Mouse (Mus musculus) midbrain, embryonic 12.5 days (tissue): Measurements from ENCODE around the gene Snx29. TPM values are rescaled to one million over a fixed set of nuclear protein-coding genes. Genes with fewer than 3 reads are reported as not detected.
"Not testable (repeated sequence)": the region's sequence is repeated elsewhere in the genome, so short reads cannot be mapped to it uniquely, and the experiment has no call there.

Experiments
- ATAC-seq: fragments of 200-750 bp; cut with Nextera tagmentation; 2 replicates; pipeline ENCODE4 v1.8.0; 2017; ENCODE audit warnings: low read depth, moderate TSS enrichment, moderate library complexity; ENCODE audit not compliant: low FRiP score
- H3K27ac ChIP-seq: fragments of 300-500 bp; sonication (generic); replicated peaks from 2 replicates; pipeline ENCODE4 v1.5.1; 2016; ENCODE audit warnings: mild to moderate bottlenecking
- H3K27me3 ChIP-seq: fragments of 300-500 bp; sonication (generic); 2 replicates; pipeline ENCODE4 v1.6.1; 2016; ENCODE audit warnings: mild to moderate bottlenecking
- H3K36me3 ChIP-seq: fragments of 300-500 bp; sonication (generic); 2 replicates; pipeline ENCODE4 v1.6.1; 2016
- H3K4me1 ChIP-seq: fragments of 300-500 bp; sonication (generic); 2 replicates; pipeline ENCODE4 v1.6.1; 2016
- H3K4me2 ChIP-seq: fragments of 300-500 bp; sonication (generic); replicated peaks from 2 replicates; pipeline ENCODE4 v1.6.1; 2016; ENCODE audit warnings: mild to moderate bottlenecking, moderate library complexity
- H3K4me3 ChIP-seq: fragments of 300-500 bp; sonication (generic); 2 replicates; pipeline ENCODE4 v1.5.1; 2016; ENCODE audit warnings: mild to moderate bottlenecking
- H3K9ac ChIP-seq: fragments of 300-500 bp; sonication (generic); replicated peaks from 2 replicates; pipeline ENCODE4 v1.6.1; 2016; ENCODE audit warnings: mild to moderate bottlenecking, moderate library complexity
- H3K9me3 ChIP-seq: fragments of 300-500 bp; sonication (generic); 2 replicates; pipeline ENCODE4 v1.6.1; 2016; ENCODE audit warnings: mild to moderate bottlenecking
- WGBS: fragments of 180-500 bp; shearing (Covaris S2); methylation state at CpG from one replicate; pipeline ENCODE4 v1.1.7; 2016; 5-methylcytosine and 5-hydroxymethylcytosine counted together
- polyA plus RNA-seq: library from polyadenylated mRNA; unstranded; fragments of >200 nt; fragmentation: Nextera tagmentation; extraction: Ambion mirVana; gene quantifications from 2 replicates; pipeline ENCODE4 v1.2.1, GENCODE M21; 2016

Gene Snx29
- polyA plus RNA-seq, 1 experiment from 2014 or later, result 19.6 TPM

DNA sequence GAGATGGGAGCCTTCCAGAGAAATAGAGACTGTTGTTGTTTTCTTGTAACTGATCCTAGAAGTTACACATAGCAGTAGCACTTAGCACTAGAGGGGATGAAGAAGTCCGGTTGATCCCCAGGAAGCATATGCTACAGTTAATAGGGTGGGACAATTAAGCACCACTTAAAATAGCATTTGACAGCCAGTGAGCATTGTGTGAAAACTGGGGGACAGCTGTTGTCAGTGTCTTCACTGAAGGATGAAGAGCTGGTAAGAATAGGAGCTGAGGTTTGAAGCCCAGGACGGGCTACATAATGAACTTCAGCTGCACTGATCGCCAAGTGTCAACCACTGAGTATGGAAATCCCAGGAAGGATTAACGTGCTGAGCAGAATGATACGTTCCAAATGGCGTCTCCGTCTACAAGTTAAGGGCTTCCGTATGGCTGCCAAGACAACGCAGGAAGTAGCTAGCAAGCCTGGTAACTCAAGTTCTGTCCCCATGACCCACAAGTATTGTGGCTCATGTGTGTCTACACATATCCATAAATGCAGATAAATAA lies 184.6 kb downstream of the Snx29 start:
- Histone ChIP-seq H3K9ac (no peak overlapping the region), H3K4me1 (no peaks in the 10 kb centered on the region), H3K4me3 (no peak overlapping the region), H3K27me3 (no peaks in the 10 kb centered on the region), H3K9me3 (no peaks in the 10 kb centered on the region), H3K4me2 (no peak overlapping the region), H3K36me3 (no peaks in the 10 kb centered on the region), H3K27ac (no peak overlapping the region)
- ATAC-seq, result no peak
- 74% methylated on average over 9 of the region's 9 CpGs for WGBS

- H3K9me3 ChIP-seq, result no peaks in the 10 kb centered on the region
- H3K4me1 ChIP-seq, result no peaks in the 10 kb centered on the region
- H3K36me3 ChIP-seq, result no peaks in the 10 kb centered on the region
- H3K9ac ChIP-seq, result no peak overlapping the region
- no peaks in the 10 kb centered on the region for H3K27me3 ChIP-seq
- 91% methylated on average over 7 of the region's 7 CpGs for WGBS
- no peak overlapping the region for H3K27ac ChIP-seq
- ATAC-seq, result no peak
- no peak overlapping the region for H3K4me3 ChIP-seq
- H3K4me2 ChIP-seq, result no peak overlapping the region
Observed at GRCm38 (mm10) chr16:11508341-11508740, 185.6 kb downstream of the Snx29 start.

DNA sequence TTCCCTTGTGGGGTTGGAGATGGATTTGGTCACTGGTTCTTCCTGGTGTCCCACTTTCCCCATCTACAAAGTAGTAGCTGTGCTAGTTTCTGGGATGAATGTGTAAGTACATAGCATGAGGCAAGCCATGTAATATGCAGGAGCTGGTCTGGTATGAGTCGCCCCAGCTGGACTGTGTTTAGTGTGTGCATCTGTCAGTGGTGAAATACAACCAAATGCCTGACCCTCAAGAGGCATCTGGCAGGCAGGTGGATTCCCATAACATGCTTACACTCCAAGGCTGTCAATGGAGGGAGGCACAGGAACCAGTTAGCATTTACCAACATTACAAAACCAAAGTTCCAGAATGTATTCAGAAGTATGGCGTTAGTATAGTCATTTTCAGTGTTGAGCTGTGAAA lies 187.7 kb downstream of the Snx29 start:
- H3K27ac ChIP-seq, result no peak overlapping the region
- no peaks in the 10 kb centered on the region for H3K4me1 ChIP-seq
- no peaks in the 10 kb centered on the region for H3K27me3 ChIP-seq
- no peaks in the 10 kb centered on the region for H3K36me3 ChIP-seq
- H3K9me3 ChIP-seq, result no peaks in the 10 kb centered on the region
- H3K4me3 ChIP-seq, result no peak overlapping the region
- ATAC-seq, result no peak
- no peak overlapping the region for H3K9ac ChIP-seq
- H3K4me2 ChIP-seq, result no peak overlapping the region
- WGBS, result 90% methylated on average over 2 of the region's 2 CpGs

GRCm38 (mm10) chr16:11510854-11511253 lies 188.1 kb downstream of the Snx29 start:
- Histone ChIP-seq H3K4me3 (no peak overlapping the region), H3K4me2 (no peak overlapping the region), H3K36me3 (no peaks in the 10 kb centered on the region), H3K4me1 (no peaks in the 10 kb centered on the region), H3K27ac (no peak overlapping the region), H3K9me3 (no peaks in the 10 kb centered on the region), H3K9ac (no peak overlapping the region), H3K27me3 (no peaks in the 10 kb centered on the region)
- ATAC-seq, result no peak
- WGBS, result 71% methylated on average over 3 of the region's 3 CpGs

- H3K27me3 ChIP-seq, H3K27ac ChIP-seq, H3K36me3 ChIP-seq, H3K4me3 ChIP-seq, H3K9me3 ChIP-seq, ATAC-seq, H3K4me1 ChIP-seq, H3K4me2 ChIP-seq, H3K9ac ChIP-seq: not testable (repeated sequence)
- WGBS, result 92% methylated on average over 7 of the region's 7 CpGs
Observed at GRCm38 (mm10) chr16:11511696-11512095, 189.0 kb downstream of the Snx29 start.

DNA sequence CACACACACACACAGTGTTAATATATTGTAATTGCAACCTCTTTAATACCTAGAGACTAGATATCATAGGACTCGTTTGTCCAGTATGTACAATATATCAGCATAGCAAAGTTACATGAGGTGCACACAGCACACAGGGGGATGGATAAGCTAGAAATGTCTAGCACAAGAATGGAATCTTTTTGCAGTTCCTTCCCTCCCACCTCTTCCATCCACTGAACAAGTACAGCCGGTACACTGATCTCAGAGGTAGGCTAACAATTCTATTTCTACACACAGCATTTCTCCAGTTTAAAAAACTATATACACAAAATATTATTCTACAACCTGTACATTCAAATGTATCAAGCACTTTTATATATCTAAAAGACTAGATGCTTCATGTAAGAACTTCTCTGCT lies 194.0 kb downstream of the Snx29 start:
- H3K4me3 ChIP-seq, result no peak overlapping the region
- no peak overlapping the region for H3K4me2 ChIP-seq
- no peak for ATAC-seq
- H3K4me1 ChIP-seq, result no peaks in the 10 kb centered on the region
- no peak overlapping the region for H3K9ac ChIP-seq
- no peaks in the 10 kb centered on the region for H3K27me3 ChIP-seq
- H3K9me3 ChIP-seq, result no peaks in the 10 kb centered on the region
- WGBS, result 94% methylated on average over 2 of the region's 2 CpGs
- no peaks in the 10 kb centered on the region; the same call in 1 of the 2 replicates for H3K36me3 ChIP-seq
- H3K27ac ChIP-seq, result no peak overlapping the region

- Histone ChIP-seq H3K9me3 (no peaks in the 10 kb centered on the region), H3K9ac (no peak overlapping the region), H3K4me1 (no peaks in the 10 kb centered on the region), H3K4me2 (no peak overlapping the region), H3K36me3 (no peaks in the 10 kb centered on the region; the same call in 1 of the 2 replicates), H3K27ac (no peak overlapping the region), H3K27me3 (no peaks in the 10 kb centered on the region), H3K4me3 (no peak overlapping the region)
- no peak for ATAC-seq
- WGBS, result 93% methylated on average over 6 of the region's 6 CpGs
Observed at GRCm38 (mm10) chr16:11517385-11517784, 194.7 kb downstream of the Snx29 start.

GRCm38 (mm10) chr16:11518803-11519498 lies 196.2 kb downstream of the Snx29 start:
- Histone ChIP-seq H3K9ac (no peak overlapping the region), H3K4me3 (no peak overlapping the region), H3K4me2 (no peak overlapping the region), H3K27me3 (no peaks in the 10 kb centered on the region), H3K9me3 (no peaks in the 10 kb centered on the region), H3K27ac (no peak overlapping the region), H3K36me3 (no peaks in the 10 kb centered on the region; the same call in 1 of the 2 replicates), H3K4me1 (no peaks in the 10 kb centered on the region)
- WGBS, result 90% methylated on average over 12 of the region's 12 CpGs
- ATAC-seq, result no peak

DNA sequence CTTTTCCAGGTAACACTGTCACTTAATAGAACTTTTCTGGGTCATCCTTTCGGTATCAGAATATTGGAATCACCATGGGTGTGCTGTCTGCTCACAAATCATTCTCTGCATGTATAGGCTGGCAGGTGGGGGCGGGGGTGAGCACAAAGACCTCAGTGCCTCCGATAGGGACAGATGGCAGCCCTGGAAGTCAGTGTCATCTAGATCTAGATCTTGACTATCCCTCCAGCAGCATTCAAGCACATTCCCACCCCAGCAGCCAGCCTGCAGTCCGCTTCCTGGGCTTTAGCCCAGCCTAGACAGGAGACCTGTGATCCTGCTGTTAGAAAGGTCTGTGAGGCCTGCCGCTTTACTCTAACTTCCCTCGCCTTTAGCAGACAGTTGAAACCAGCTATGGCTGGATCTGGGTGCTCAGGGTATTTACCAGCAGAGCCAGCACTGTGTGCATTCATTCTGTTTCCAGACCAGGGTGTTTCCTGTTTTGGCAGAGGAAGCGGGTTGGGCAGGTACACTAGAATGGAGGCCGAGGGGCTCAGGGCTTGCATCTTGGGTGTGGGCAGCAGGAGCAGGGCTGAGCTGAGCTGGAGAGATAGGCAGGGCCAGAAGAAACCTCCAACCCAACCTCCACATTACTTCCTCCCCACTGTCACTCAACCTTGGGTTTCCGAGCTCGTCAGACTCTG lies 203.5 kb downstream of the Snx29 start:
- no peak overlapping the region for H3K9ac ChIP-seq
- H3K4me3 ChIP-seq, result no peak overlapping the region
- no peaks in the 10 kb centered on the region for H3K9me3 ChIP-seq
- no peaks in the 10 kb centered on the region for H3K27me3 ChIP-seq
- no peaks in the 10 kb centered on the region for H3K36me3 ChIP-seq
- no peak for ATAC-seq
- 77% methylated on average over 10 of the region's 10 CpGs for WGBS
- H3K4me1 ChIP-seq, result no peaks in the 10 kb centered on the region
- no peak overlapping the region for H3K4me2 ChIP-seq
- H3K27ac ChIP-seq, result no peak overlapping the region

DNA sequence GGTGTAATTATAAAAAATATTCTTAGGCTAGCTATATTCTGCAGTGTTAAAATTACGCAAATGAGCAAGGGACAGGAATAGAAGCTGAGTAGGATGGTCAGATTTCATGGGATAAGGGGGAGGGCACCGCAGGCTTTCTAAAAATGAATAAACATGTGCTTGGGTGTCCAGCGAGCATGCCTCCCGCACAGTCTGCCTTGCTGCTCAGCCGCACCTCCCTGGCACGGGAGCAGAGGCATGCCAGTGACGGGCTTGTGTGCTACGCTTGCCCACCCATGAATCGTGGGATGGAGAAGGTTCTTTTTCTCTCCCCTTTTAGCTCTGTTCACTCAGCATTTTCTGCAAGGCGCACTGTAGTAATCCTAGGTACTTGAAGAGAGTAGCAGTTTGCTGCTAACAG lies 204.3 kb downstream of the Snx29 start:
- Histone ChIP-seq H3K9me3 (no peaks in the 10 kb centered on the region), H3K27me3 (no peaks in the 10 kb centered on the region), H3K27ac (no peak overlapping the region), H3K4me3 (no peak overlapping the region), H3K4me2 (no peak overlapping the region), H3K4me1 (no peaks in the 10 kb centered on the region), H3K9ac (no peak overlapping the region), H3K36me3 (no peaks in the 10 kb centered on the region)
- no peak for ATAC-seq
- 81% methylated on average over 10 of the region's 10 CpGs for WGBS

- no peak for ATAC-seq
- Histone ChIP-seq H3K27me3 (no peaks in the 10 kb centered on the region), H3K27ac (no peak overlapping the region), H3K36me3 (no peaks in the 10 kb centered on the region), H3K9me3 (no peaks in the 10 kb centered on the region), H3K9ac (no peak overlapping the region), H3K4me3 (no peak overlapping the region), H3K4me2 (no peak overlapping the region), H3K4me1 (no peaks in the 10 kb centered on the region)
- WGBS, result 54% methylated on average over 13 of the region's 13 CpGs
Observed at GRCm38 (mm10) chr16:11530466-11531194, 207.9 kb downstream of the Snx29 start.

DNA sequence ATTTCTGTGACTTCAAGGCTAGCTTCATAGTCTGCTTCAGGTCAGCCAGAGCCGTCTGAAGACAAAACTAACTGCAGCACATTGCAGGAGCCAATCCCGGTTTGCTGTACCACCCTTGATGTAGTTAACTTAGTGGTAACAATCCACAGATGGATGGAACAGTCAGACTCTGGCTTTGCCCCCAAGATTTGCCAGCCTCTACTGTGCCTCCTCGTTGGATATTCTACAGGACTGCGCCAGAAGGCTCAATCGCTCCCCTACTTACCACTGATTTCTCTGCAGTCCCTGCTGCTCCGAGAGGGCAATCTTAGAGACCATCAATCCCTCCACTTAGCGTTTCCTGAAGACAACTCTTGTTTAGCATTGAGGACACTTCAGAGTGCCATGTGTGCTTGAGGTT lies 208.7 kb downstream of the Snx29 start:
- Histone ChIP-seq H3K9ac (no peak overlapping the region), H3K27ac (no peak overlapping the region), H3K36me3 (no peaks in the 10 kb centered on the region), H3K4me1 (no peaks in the 10 kb centered on the region), H3K9me3 (no peaks in the 10 kb centered on the region), H3K4me2 (no peak overlapping the region), H3K4me3 (no peak overlapping the region), H3K27me3 (no peaks in the 10 kb centered on the region)
- no peak for ATAC-seq
- WGBS, result 87% methylated on average over 7 of the region's 7 CpGs
